ENCODE assay signal across 9 mouse cellular contexts in genomic region chr5:148554242-148554641, GRCm38 (mm10). TPM values are rescaled to one million over a fixed set of nuclear protein-coding genes. Genes with fewer than 3 reads are reported as not detected.
DNase-seq lines count a peak whose midpoint lies in the region; ATAC-seq and TF ChIP-seq lines count a peak whose summit lies in the region.
"Had no signal": no experiment of that assay in that cellular context is flagged by ENCODE, and none has a peak within 500 bp of the region (broad histone marks: within the 10 kb centered on the region; RNA-seq: fewer than 3 reads in every experiment).

No protein-coding gene starts in this region.

- intact Hi-C loops in heart, postnatal 10 days (cut with DNase I), result no loop called here

- DNase-seq in heart, postnatal 10 days, result no peak
- no peak for DNase-seq in forebrain, postnatal 0 days
- DNase-seq in frontal cortex, postnatal 36 days (ENCODE audit: low spot score in 2 of 2), result no peak
- DNase-seq in adrenal gland, postnatal 36 days, result no peak
- DNase-seq: kidney, postnatal 36 days had no signal

- H3K27me3 ChIP-seq in heart, embryonic 15.5 days, result no peaks in the 10 kb centered on the region
- H3K27me3 ChIP-seq in forebrain, postnatal 0 days (ENCODE audit: insufficient read depth, low read length), result no peaks in the 10 kb centered on the region

- no peak for ATAC-seq in heart, embryonic 15.5 days (replicated peaks; ENCODE audit: insufficient number of reproducible peaks, insufficient read depth, low FRiP score, low read depth)
- ATAC-seq in common myeloid progenitor, adult 5-6 weeks (replicated peaks; ENCODE audit: low read depth, poor library complexity, severe bottlenecking), result 0 out of 2 replicates have a peak, but pooled peaks have one; percentile 16
- no peak for ATAC-seq in forebrain, postnatal 0 days
- ATAC-seq in megakaryocyte progenitor cell, adult 5-6 weeks (replicated peaks; ENCODE audit: poor library complexity), result 0 out of 2 replicates have a peak, but pooled peaks have one; percentile 7
- no peak for ATAC-seq in monocyte, adult 5-6 weeks (replicated peaks; ENCODE audit: insufficient number of reproducible peaks, low FRiP score, low TSS enrichment, poor library complexity, severe bottlenecking)

- H3K4me2 ChIP-seq in heart, embryonic 15.5 days, result peak overlapping the region; percentile 60
- H3K4me2 ChIP-seq in forebrain, postnatal 0 days (ENCODE audit: low read depth), result peak overlapping the region; percentile 35

- H3K4me3 ChIP-seq in heart, embryonic 15.5 days, result peak overlapping the region; percentile 22
- no peak overlapping the region for H3K4me3 ChIP-seq in forebrain, postnatal 0 days (ENCODE audit: low read depth, low read length)

- H3K4me1 ChIP-seq in heart, embryonic 15.5 days (replicated peaks), result peaks cover 33% of the 10 kb centered on the region
- peaks cover 8% of the 10 kb centered on the region; the same call in 1 of the 2 replicates for H3K4me1 ChIP-seq in forebrain, postnatal 0 days (ENCODE audit: insufficient read depth)

- TF ChIP-seq CTCF in forebrain, postnatal 0 days (IDR thresholded peaks at IDR 0.05; ENCODE audit: low read depth), result no peak

- H3K9ac ChIP-seq in heart, embryonic 15.5 days, result peak overlapping the region; percentile 42
- H3K9ac ChIP-seq in forebrain, postnatal 0 days, result no peak overlapping the region

- H3K36me3 ChIP-seq in heart, embryonic 15.5 days, result no peaks in the 10 kb centered on the region
- no peaks in the 10 kb centered on the region for H3K36me3 ChIP-seq in forebrain, postnatal 0 days (ENCODE audit: insufficient read depth)

- 0 out of 2 replicates have a peak overlapping the region, but pooled peaks have one; percentile 7 for H3K27ac ChIP-seq in heart, embryonic 15.5 days
- H3K27ac ChIP-seq in forebrain, postnatal 0 days (ENCODE audit: low read depth, low read length), result no peak overlapping the region

- H3K9me3 ChIP-seq in heart, embryonic 15.5 days (replicated peaks), result no peaks in the 10 kb centered on the region
- H3K9me3 ChIP-seq in forebrain, postnatal 0 days (ENCODE audit: low read length), result no peaks in the 10 kb centered on the region

- 15% methylated on average over 7 of the region's 7 CpGs for WGBS in heart, embryonic 15.5 days
- 22% methylated on average over 7 of the region's 7 CpGs for WGBS in forebrain, postnatal 0 days

RNA-seq across cellular contexts. Expression of gene Ubl3, which starts 1.7 kb away (rescaled TPM):
- 65.5 and 67.6 TPM in 2 replicates for polyA plus RNA-seq in heart, embryonic 15.5 days (2015; fragmentation: Nextera tagmentation; extraction: Ambion mirVana)
- total RNA-seq in heart, postnatal 10 days (2021), result 10 to 100 TPM; 80.1 to 96.8 TPM
- total RNA-seq in common myeloid progenitor, adult 5-6 weeks (2017), result 23.9 and 25.3 TPM in 2 replicates
- total RNA-seq in forebrain, postnatal 0 days (2014; rRNA removed), result 122 TPM in 2 replicates
- polyA plus RNA-seq in forebrain, postnatal 0 days (2015; fragmentation: Nextera tagmentation; extraction: Ambion mirVana), result 68.0 and 79.3 TPM in 2 replicates
- 23.5 and 26.2 TPM in 2 replicates for total RNA-seq in megakaryocyte progenitor cell, adult 5-6 weeks (2015)
- 33.2 and 37.4 TPM in 2 replicates for total RNA-seq in megakaryocyte progenitor cell, adult 5-6 weeks (2017)
- 179 to 332 TPM (median 268 TPM) in 3 replicates for total RNA-seq in monocyte, adult 5-6 weeks (2017)
- total RNA-seq in adrenal gland, postnatal 36 days (2021), result 100 to 1,000 TPM; 145 to 188 TPM

Comparison
In these comparisons a context has a peak if more than half of its experiments do, and no peak if none do; other contexts are left out.
1. ATAC-seq: peak in common myeloid progenitor, adult 5-6 weeks (single experiment) and megakaryocyte progenitor cell, adult 5-6 weeks (single experiment); none in heart, embryonic 15.5 days (single experiment), forebrain, postnatal 0 days (single experiment) and monocyte, adult 5-6 weeks (single experiment).